Mouse (Mus musculus) hindbrain, embryonic 12.5 days (tissue): ENCODE data around the gene Ccdc87. TPM values are rescaled to one million over a fixed set of nuclear protein-coding genes. Genes with fewer than 3 reads are reported as not detected.
"Not testable (repeated sequence)": the region's sequence is repeated elsewhere in the genome, so short reads cannot be mapped to it uniquely, and the experiment has no call there.

ENCODE experiments used
- ATAC-seq: fragments of 200-750 bp; cut with Nextera tagmentation; 2 replicates; pipeline ENCODE4 v1.8.0; 2017; ENCODE audit warnings: moderate TSS enrichment; ENCODE audit not compliant: low FRiP score
- H3K27ac ChIP-seq: fragments of 300-500 bp; sonication (generic); 2 replicates; pipeline ENCODE4 v1.5.1; 2016; ENCODE audit warnings: mild to moderate bottlenecking
- H3K27me3 ChIP-seq: fragments of 300-500 bp; sonication (generic); 2 replicates; pipeline ENCODE4 v1.6.1; 2016; ENCODE audit warnings: mild to moderate bottlenecking
- H3K36me3 ChIP-seq: fragments of 300-500 bp; sonication (generic); 2 replicates; pipeline ENCODE4 v1.6.1; 2016; ENCODE audit warnings: mild to moderate bottlenecking
- H3K4me1 ChIP-seq: fragments of 300-500 bp; sonication (generic); 2 replicates; pipeline ENCODE4 v1.6.1; 2016
- H3K4me2 ChIP-seq: fragments of 300-500 bp; sonication (generic); replicated peaks from 2 replicates; pipeline ENCODE4 v1.6.1; 2016; ENCODE audit warnings: mild to moderate bottlenecking
- H3K4me3 ChIP-seq: fragments of 300-500 bp; sonication (generic); 2 replicates; pipeline ENCODE4 v1.5.1; 2016; ENCODE audit warnings: mild to moderate bottlenecking
- H3K9ac ChIP-seq: fragments of 300-500 bp; sonication (generic); 2 replicates; pipeline ENCODE4 v1.6.1; 2016; ENCODE audit warnings: mild to moderate bottlenecking, moderate library complexity
- H3K9me3 ChIP-seq: fragments of 300-500 bp; sonication (generic); replicated peaks from 2 replicates; pipeline ENCODE4 v1.6.1; 2016; ENCODE audit warnings: mild to moderate bottlenecking
- WGBS: fragments of 180-500 bp; shearing (Covaris S2); methylation state at CpG from one replicate; pipeline ENCODE4 v1.1.7; 2016; 5-methylcytosine and 5-hydroxymethylcytosine counted together
- polyA plus RNA-seq: library from polyadenylated mRNA; unstranded; fragments of >200 nt; fragmentation: Nextera tagmentation; extraction: Ambion mirVana; gene quantifications from 2 replicates; pipeline ENCODE4 v1.2.1, GENCODE M21; 2016

The Ccdc87 gene
- polyA plus RNA-seq, 1 experiment from 2014 or later, result 0.40 TPM

DNA sequence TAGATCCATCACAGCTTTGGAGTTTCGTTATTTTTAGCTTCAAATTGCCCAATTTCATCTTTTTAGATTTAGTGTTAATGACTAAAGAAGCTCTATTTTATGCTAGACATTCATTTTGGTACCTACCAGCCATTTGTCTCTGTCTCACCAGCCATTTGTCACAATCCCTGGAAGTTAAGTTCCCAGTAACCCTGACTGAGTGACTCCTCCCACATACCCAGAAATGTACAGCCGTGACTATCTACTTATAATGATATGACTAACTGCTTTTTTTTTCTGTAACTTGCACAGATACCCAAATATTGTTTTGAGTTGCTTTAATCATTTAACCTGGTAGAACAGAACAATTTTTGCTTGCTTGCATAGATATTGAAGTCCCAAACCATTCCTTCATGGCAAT is 6.7 kb downstream of the Ccdc87 start:
- H3K4me3 ChIP-seq, result no peak overlapping the region
- peaks cover 19% of the 10 kb centered on the region for H3K27me3 ChIP-seq
- H3K27ac ChIP-seq, result no peak overlapping the region
- no peaks in the 10 kb centered on the region for H3K9me3 ChIP-seq
- no peak overlapping the region for H3K9ac ChIP-seq
- WGBS, result 72% methylated on average over 2 of the region's 2 CpGs
- no peaks in the 10 kb centered on the region for H3K36me3 ChIP-seq
- H3K4me2 ChIP-seq, result no peak overlapping the region
- H3K4me1 ChIP-seq, result no peaks in the 10 kb centered on the region
- ATAC-seq, result no peak

GRCm38 (mm10) chr19:4847490-4847889 is 8.3 kb downstream of the Ccdc87 start:
- Histone ChIP-seq H3K9ac (no peak overlapping the region), H3K27ac (no peak overlapping the region), H3K4me3 (no peak overlapping the region), H3K27me3 (peaks cover 5% of the 10 kb centered on the region; the same call in 1 of the 2 replicates), H3K4me2 (no peak overlapping the region), H3K36me3 (no peaks in the 10 kb centered on the region), H3K9me3 (no peaks in the 10 kb centered on the region), H3K4me1 (no peaks in the 10 kb centered on the region)
- 42% methylated on average over 7 of the region's 7 CpGs for WGBS
- no peak for ATAC-seq

DNA sequence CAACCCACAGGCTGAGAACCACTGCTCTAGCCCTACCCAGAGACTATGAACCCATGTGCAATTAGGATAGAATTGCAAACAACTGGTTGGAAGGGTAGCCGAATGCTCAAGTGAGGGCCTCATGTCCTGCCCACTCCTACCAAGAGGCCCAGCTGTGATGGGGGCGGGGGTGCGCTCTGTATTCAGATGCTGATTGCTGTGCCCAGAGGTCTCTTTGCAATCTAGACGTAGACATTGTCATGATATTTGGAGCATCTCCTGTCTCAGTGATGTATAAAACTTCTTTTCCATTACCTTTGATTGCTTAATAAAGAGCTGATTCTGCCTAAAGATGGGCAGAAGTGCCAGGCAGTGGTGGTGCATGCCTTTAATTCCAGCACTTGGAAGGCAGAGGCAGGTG is 10.6 kb downstream of the Ccdc87 start:
- no peak overlapping the region for H3K4me2 ChIP-seq
- 61% methylated on average over 4 of the region's 4 CpGs for WGBS
- no peaks in the 10 kb centered on the region for H3K36me3 ChIP-seq
- H3K27ac ChIP-seq, result no peak overlapping the region
- no peaks in the 10 kb centered on the region for H3K9me3 ChIP-seq
- no peak for ATAC-seq
- H3K27me3 ChIP-seq, result peaks cover 5% of the 10 kb centered on the region; the same call in 1 of the 2 replicates
- no peak overlapping the region for H3K4me3 ChIP-seq
- peaks cover 4% of the 10 kb centered on the region; the same call in 1 of the 2 replicates for H3K4me1 ChIP-seq
- H3K9ac ChIP-seq, result no peak overlapping the region

GRCm38 (mm10) chr19:4850281-4850680 is 11.1 kb downstream of the Ccdc87 start:
- peaks cover 5% of the 10 kb centered on the region; the same call in 1 of the 2 replicates for H3K27me3 ChIP-seq

DNA sequence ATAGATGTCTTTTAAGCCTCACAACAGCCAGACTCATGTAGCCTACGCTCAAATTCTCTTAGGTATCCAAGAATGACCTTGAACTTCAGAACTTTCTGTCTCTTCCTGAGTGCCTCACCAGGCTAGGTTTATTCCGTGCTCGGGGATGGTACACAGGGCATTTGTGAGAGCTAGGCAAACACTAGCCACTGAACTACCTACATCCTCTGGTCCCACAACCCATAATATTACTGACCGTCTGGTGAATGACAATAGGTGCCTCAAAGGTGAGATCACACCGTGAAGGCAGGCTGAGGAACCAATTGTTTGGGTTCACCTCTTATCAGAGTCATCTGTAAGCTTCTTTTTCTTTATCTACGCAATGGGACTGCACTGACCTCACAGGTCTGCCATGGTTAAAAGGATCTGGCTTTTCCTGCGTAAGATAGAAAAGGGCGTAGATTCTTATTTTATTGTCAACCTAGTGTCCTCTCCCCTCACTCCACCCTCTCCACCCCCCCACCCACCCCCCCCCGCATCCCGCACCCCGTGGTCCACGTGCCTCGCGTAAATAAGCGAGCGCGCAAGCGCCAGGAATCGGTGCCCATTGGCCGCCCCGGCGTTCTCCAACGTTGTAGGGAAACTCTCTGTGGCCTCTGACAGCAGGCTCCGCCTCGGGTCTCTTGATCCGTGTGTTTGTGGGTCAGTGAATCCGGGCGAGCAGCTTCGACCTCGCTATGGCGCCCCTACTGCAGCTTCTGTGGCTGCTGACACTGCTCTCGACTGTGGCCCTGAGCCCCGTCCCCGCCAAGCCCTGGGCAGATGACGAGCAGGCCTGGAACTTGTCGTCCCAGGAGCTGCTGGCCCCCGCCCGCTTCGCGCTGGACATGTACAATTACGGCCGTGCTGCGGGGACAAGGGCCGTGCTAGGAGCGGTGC is 15.6 kb downstream of the Ccdc87 start, which contains the start of gene Ctsf:
Ctsf (plus strand) TSS at position 579 of the 918 bp plus-strand sequence.
- peak within 1 kb of the TSS; percentile 31; the same call in 1 of the 2 replicates for H3K27ac ChIP-seq
- peak within 1 kb of the TSS; percentile 57 for H3K4me3 ChIP-seq
- peaks cover 5% of the 10 kb centered on the region; the same call in 1 of the 2 replicates for H3K27me3 ChIP-seq
- peak within 1 kb of the TSS; percentile 91 for H3K4me2 ChIP-seq
- peaks cover 14% of the 10 kb centered on the region for H3K4me1 ChIP-seq
- 5% methylated on average over 45 of the region's 45 CpGs for WGBS
- peak within 1 kb of the TSS; percentile 67 for H3K9ac ChIP-seq
- H3K9me3 ChIP-seq, result no peaks in the 10 kb centered on the region
- peak; percentile 91 for ATAC-seq
- 0 out of 2 replicates have a peak, but pooled peaks cover 4% of the 10 kb centered on the region for H3K36me3 ChIP-seq

More at GRCm38 (mm10) chr19:4850281-4850680, 11.1 kb downstream of the Ccdc87 start:
- Histone ChIP-seq H3K9me3 (no peaks in the 10 kb centered on the region), H3K36me3 (no peaks in the 10 kb centered on the region), H3K27ac (no peak overlapping the region), H3K4me1 (peaks cover 4% of the 10 kb centered on the region; the same call in 1 of the 2 replicates), H3K4me2 (no peak overlapping the region), H3K4me3 (no peak overlapping the region), H3K9ac (no peak overlapping the region)
- ATAC-seq, result no peak
- WGBS, result 41% methylated on average over 5 of the region's 5 CpGs

- Histone ChIP-seq H3K27me3 (peaks cover 3% of the 10 kb centered on the region; the same call in 1 of the 2 replicates), H3K27ac (peak overlapping the region; percentile 31; the same call in 1 of the 2 replicates), H3K9ac (peak overlapping the region; percentile 67), H3K36me3 (peaks cover 9% of the 10 kb centered on the region), H3K4me1 (peaks cover 14% of the 10 kb centered on the region), H3K4me3 (peak overlapping the region; percentile 57), H3K9me3 (no peaks in the 10 kb centered on the region), H3K4me2 (peak overlapping the region; percentile 91)
- no peak; the same call in 1 of the 2 replicates for ATAC-seq
- WGBS, result 0% methylated on average over 14 of the region's 14 CpGs
Measured at GRCm38 (mm10) chr19:4855470-4855820, 16.3 kb downstream of the Ccdc87 start.

- Histone ChIP-seq H3K4me1 (peaks cover 14% of the 10 kb centered on the region), H3K27me3 (no peaks in the 10 kb centered on the region), H3K9me3 (no peaks in the 10 kb centered on the region), H3K4me2 (peak overlapping the region; percentile 91), H3K36me3 (peaks cover 14% of the 10 kb centered on the region), H3K27ac (no peak overlapping the region), H3K9ac (no peak overlapping the region), H3K4me3 (peak overlapping the region; percentile 57)
- no peak for ATAC-seq
- 73% methylated on average over 4 of the region's 4 CpGs for WGBS
Measured at GRCm38 (mm10) chr19:4855951-4856350, 16.8 kb downstream of the Ccdc87 start.

DNA sequence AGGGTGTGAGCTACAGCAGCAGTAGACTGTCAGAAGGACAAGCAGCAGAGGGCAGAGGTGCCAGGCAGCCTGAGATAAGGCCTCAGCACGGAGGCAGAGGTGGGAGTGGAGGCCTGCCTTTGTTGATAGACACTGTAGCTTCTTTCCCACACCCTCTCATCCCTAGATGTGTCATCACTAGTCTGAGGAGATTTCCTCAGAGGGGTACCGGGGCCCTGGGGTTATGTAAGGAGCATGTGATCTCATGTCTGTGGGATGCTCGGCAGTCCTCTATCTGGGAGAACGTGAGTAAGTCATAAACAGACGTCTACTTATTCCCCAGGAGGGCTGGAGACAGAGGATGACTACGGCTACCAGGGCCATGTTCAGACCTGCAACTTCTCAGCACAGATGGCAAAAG is 19.9 kb downstream of the Ccdc87 start:
- no peak overlapping the region for H3K9ac ChIP-seq
- 80% methylated on average over 6 of the region's 6 CpGs for WGBS
- ATAC-seq, result no peak

DNA sequence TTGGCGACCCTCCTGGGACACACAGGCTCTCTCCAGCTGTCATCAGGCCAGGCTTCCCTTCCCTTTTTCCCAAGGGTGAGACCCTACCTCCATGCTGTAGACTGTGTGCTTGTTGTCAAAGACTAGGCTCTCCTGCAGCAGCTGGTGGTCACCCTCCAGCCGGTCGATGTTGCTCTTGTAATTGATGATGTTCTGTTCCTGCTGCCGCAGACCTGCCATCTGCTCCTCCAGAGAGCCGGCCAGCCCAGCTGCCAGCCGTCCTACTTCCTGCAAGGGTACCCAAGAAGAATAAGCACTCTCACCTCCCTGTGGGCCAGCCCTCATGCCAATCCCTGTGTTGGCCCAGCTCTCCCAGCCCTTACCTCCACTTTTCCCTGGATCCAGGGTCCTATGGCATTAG is 23.9 kb downstream of the Ccdc87 start:
- Histone ChIP-seq H3K27ac (0 out of 2 replicates have a peak overlapping the region, but pooled peaks have one; percentile 17), H3K9me3 (no peaks in the 10 kb centered on the region), H3K27me3 (peaks cover 5% of the 10 kb centered on the region; the same call in 1 of the 2 replicates), H3K9ac (no peak overlapping the region), H3K4me1 (peaks cover 6% of the 10 kb centered on the region; the same call in 1 of the 2 replicates), H3K4me3 (no peak overlapping the region), H3K4me2 (no peak overlapping the region), H3K36me3 (peaks cover 16% of the 10 kb centered on the region)
- ATAC-seq, result 0 out of 2 replicates have a peak, but pooled peaks have one; percentile 29
- WGBS, result 60% methylated on average over 6 of the region's 6 CpGs

More for the DNA sequence above, 19.9 kb downstream of the Ccdc87 start:
- H3K4me3 ChIP-seq, result no peak overlapping the region
- no peak overlapping the region for H3K4me2 ChIP-seq
- no peaks in the 10 kb centered on the region for H3K9me3 ChIP-seq
- H3K27me3 ChIP-seq, result no peaks in the 10 kb centered on the region
- peaks cover 17% of the 10 kb centered on the region for H3K4me1 ChIP-seq
- peaks cover 16% of the 10 kb centered on the region for H3K36me3 ChIP-seq
- no peak overlapping the region for H3K27ac ChIP-seq

GRCm38 (mm10) chr19:4865147-4865546 is 26.0 kb downstream of the Ccdc87 start:
- peaks cover 5% of the 10 kb centered on the region; the same call in 1 of the 2 replicates for H3K27me3 ChIP-seq
- H3K36me3 ChIP-seq, result peaks cover 10% of the 10 kb centered on the region
- 8% methylated on average over 17 of the region's 17 CpGs for WGBS

DNA sequence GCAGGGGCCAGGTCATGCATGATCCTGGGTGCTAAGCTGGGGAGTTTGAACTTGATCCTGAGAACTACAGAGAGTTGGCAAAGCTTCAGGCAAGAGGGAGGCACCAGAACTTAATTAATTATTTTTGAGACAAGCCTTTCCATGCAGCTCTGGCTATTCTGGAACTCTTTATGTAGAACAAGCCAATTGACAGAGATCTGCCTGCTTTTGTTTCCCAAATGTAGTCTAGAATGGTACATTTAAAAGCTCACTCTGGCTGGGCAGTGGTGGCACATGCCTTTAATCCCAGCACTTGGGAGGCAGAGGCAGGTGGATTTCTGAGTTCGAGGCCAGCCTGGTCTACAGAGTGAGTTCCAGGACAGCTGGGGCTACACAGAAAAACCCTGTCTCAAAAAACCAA is 35.4 kb downstream of the Ccdc87 start:
- not testable (repeated sequence) for H3K9me3 ChIP-seq, H3K27me3 ChIP-seq, H3K4me3 ChIP-seq, H3K27ac ChIP-seq, ATAC-seq, H3K4me2 ChIP-seq, H3K36me3 ChIP-seq, H3K9ac ChIP-seq
- H3K4me1 ChIP-seq, result peaks cover 14% of the 10 kb centered on the region
- 81% methylated on average over 1 of the region's 1 CpGs for WGBS

More at GRCm38 (mm10) chr19:4865147-4865546, 26.0 kb downstream of the Ccdc87 start:
- Histone ChIP-seq H3K27ac (no peak overlapping the region), H3K9me3 (no peaks in the 10 kb centered on the region), H3K4me2 (peak overlapping the region; percentile 13; the same call in 1 of the 2 replicates), H3K9ac (no peak overlapping the region), H3K4me3 (0 out of 2 replicates have a peak overlapping the region, but pooled peaks have one; percentile 4), H3K4me1 (peaks cover 6% of the 10 kb centered on the region; the same call in 1 of the 2 replicates)
- ATAC-seq, result no peak

DNA sequence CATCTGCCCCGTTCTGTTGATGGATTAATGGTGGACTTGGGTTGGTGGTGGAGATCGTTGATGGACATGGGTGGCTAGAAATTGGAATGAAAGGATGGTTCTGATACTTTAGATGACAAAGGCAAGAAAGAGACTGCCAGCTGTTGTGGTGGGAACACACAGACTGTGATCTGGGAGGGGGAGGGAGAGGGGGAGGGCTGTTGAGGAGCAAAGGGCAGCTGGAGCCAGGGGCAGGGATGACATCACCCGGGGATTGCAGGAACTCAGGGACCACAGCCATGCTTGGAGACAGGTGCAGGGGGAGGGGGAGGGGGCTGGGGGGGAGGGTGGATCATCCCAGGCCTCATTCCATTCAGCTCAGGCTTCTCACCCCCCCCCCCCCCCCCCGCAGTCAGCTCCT is 37.1 kb downstream of the Ccdc87 start:
- H3K36me3 ChIP-seq, result no peaks in the 10 kb centered on the region
- no peak overlapping the region for H3K4me3 ChIP-seq
- peaks cover 21% of the 10 kb centered on the region for H3K4me1 ChIP-seq
- H3K27ac ChIP-seq, result no peak overlapping the region
- H3K27me3 ChIP-seq, result peaks cover 5% of the 10 kb centered on the region; the same call in 1 of the 2 replicates
- no peaks in the 10 kb centered on the region for H3K9me3 ChIP-seq
- ATAC-seq, result no peak
- 75% methylated on average over 3 of the region's 4 CpGs for WGBS
- no peak overlapping the region for H3K9ac ChIP-seq
- no peak overlapping the region for H3K4me2 ChIP-seq
